Mouse (Mus musculus) urinary bladder, postnatal 4 days (tissue): ENCODE results near the gene Rhebl1.

Experiments used
- DNase-seq, 2 experiments: peaks; one replicate each; pipeline ENCODE4 v3.0.0; 2021 to 2022; ENCODE audit warnings: low spot score in 2 of 2

Rhebl1 gene

GRCm38 (mm10) chr15:98871916-98872888 lies 22.1 kb downstream of the Rhebl1 start:
- DNase-seq = peak; percentile 89 to 90

- DNase-seq = peak in 1 of 2 experiments; percentile 31
Measured at GRCm38 (mm10) chr15:98871070-98871915, 23.0 kb downstream of the Rhebl1 start, which contains the start of gene Kmt2d. TSS of gene Kmt2d (minus strand) at chr15:98871204.

GRCm38 (mm10) chr15:98870179-98871069 lies 23.9 kb downstream of the Rhebl1 start:
- DNase-seq = no peak

GRCm38 (mm10) chr15:98869342-98870178 lies 24.8 kb downstream of the Rhebl1 start:
- DNase-seq = no peak

GRCm38 (mm10) chr15:98868346-98869063 lies 25.8 kb downstream of the Rhebl1 start:
- no peak for DNase-seq

GRCm38 (mm10) chr15:98867321-98867720 lies 27.0 kb downstream of the Rhebl1 start:
- DNase-seq = peak in 1 of 2 experiments; percentile 46

- no peak for DNase-seq
Measured at GRCm38 (mm10) chr15:98866501-98866900, 27.8 kb downstream of the Rhebl1 start.

- no peak for DNase-seq
Measured at GRCm38 (mm10) chr15:98865771-98866170, 28.6 kb downstream of the Rhebl1 start.

- no peak for DNase-seq
Measured at GRCm38 (mm10) chr15:98864951-98865350, 29.4 kb downstream of the Rhebl1 start.

- no peak for DNase-seq
Measured at GRCm38 (mm10) chr15:98863451-98863958, 30.8 kb downstream of the Rhebl1 start.

GRCm38 (mm10) chr15:98861701-98862410 lies 32.5 kb downstream of the Rhebl1 start:
- peak in 1 of 2 experiments; percentile 55 for DNase-seq

- DNase-seq = no peak
Measured at GRCm38 (mm10) chr15:98860921-98861320, 33.4 kb downstream of the Rhebl1 start.

GRCm38 (mm10) chr15:98859319-98860043 lies 34.9 kb downstream of the Rhebl1 start:
- no peak for DNase-seq

GRCm38 (mm10) chr15:98854214-98854613 lies 40.1 kb downstream of the Rhebl1 start:
- no peak for DNase-seq

- peak in 1 of 2 experiments; percentile 58 for DNase-seq
Measured at GRCm38 (mm10) chr15:98853161-98853937, 41.0 kb downstream of the Rhebl1 start.

GRCm38 (mm10) chr15:98852733-98853132 lies 41.6 kb downstream of the Rhebl1 start:
- DNase-seq = no peak

GRCm38 (mm10) chr15:98852071-98852470 lies 42.3 kb downstream of the Rhebl1 start:
- no peak for DNase-seq
